Mouse (Mus musculus): ENCODE measurements around the gene Synj1.

GRCm38 (mm10) chr16:90924606-90925370 is 86.3 kb downstream of the Synj1 start:
- no peak for TF ChIP-seq POLR2AphosphoS2 (IDR thresholded peaks at IDR 0.05; ENCODE audit: insufficient read length, low read depth)
- no peak for TF ChIP-seq E2F4 (IDR thresholded peaks at IDR 0.05; ENCODE audit: insufficient read depth)

Measured in myocyte (in vitro differentiated cells).